Mouse (Mus musculus) left cerebral cortex, postnatal 14 days (tissue): ENCODE results near the gene Fsd1. TPM values are rescaled to one million over a fixed set of nuclear protein-coding genes. Genes with fewer than 3 reads are reported as not detected.

Experiments
- DNase-seq, 2 experiments: peaks; one replicate each; pipeline ENCODE4 v3.0.0; 2021 to 2022; ENCODE audit warnings: low spot score in 2 of 2, mixed read lengths in 1 of 2
- intact Hi-C: fragments of 180-260 bp; cut with DNase I; formaldehyde crosslinking; loops from one replicate; pipeline ENCODE4 v1.15.1; 2025
- total RNA-seq, 2 experiments: library from RNA; stranded (reverse); gene quantifications; 2 replicates each; pipeline ENCODE4 v1.2.3; 2021

Fsd1 gene
- total RNA-seq, 2 experiments from 2014 or later = 89.9 to 97.3 TPM

- intact Hi-C loops = no loop called here
- no peak for DNase-seq
Observed at GRCm38 (mm10) chr17:56022989-56023290, 36.6 kb downstream of the Fsd1 start.

- intact Hi-C loops = no loop called here
- no peak for DNase-seq
Observed at GRCm38 (mm10) chr17:56023386-56023785, 37.1 kb downstream of the Fsd1 start.

GRCm38 (mm10) chr17:56024476-56024875, 38.2 kb downstream of the Fsd1 start:
- intact Hi-C loops = no loop called here
- DNase-seq = no peak

- DNase-seq = no peak
- intact Hi-C loops = no loop called here
Observed at GRCm38 (mm10) chr17:56024931-56025330, 38.6 kb downstream of the Fsd1 start.

GRCm38 (mm10) chr17:56026303-56026702, 40.0 kb downstream of the Fsd1 start:
- intact Hi-C loops = no loop called here
- DNase-seq = no peak

GRCm38 (mm10) chr17:56026881-56027280, 40.6 kb downstream of the Fsd1 start:
- intact Hi-C loops = no loop called here
- no peak for DNase-seq

GRCm38 (mm10) chr17:56027801-56028441, 41.6 kb downstream of the Fsd1 start:
- no peak for DNase-seq
- intact Hi-C loops = no loop called here

GRCm38 (mm10) chr17:56030238-56030870, 44.0 kb downstream of the Fsd1 start:
- DNase-seq = no peak
- intact Hi-C loops = no loop called here

- intact Hi-C loops = no loop called here
- DNase-seq = no peak
Observed at GRCm38 (mm10) chr17:56030919-56031318, 44.6 kb downstream of the Fsd1 start.

GRCm38 (mm10) chr17:56031431-56031830, 45.1 kb downstream of the Fsd1 start:
- DNase-seq = no peak

GRCm38 (mm10) chr17:56032127-56032733, 45.9 kb downstream of the Fsd1 start:
- intact Hi-C loops = no loop called here
- no peak for DNase-seq

More at GRCm38 (mm10) chr17:56031431-56031830, 45.1 kb downstream of the Fsd1 start:
- intact Hi-C loops = no loop called here

GRCm38 (mm10) chr17:56032831-56033230, 46.5 kb downstream of the Fsd1 start:
- intact Hi-C loops = no loop called here
- DNase-seq = no peak

GRCm38 (mm10) chr17:56034040-56034725, 47.9 kb downstream of the Fsd1 start:
- DNase-seq = no peak
- intact Hi-C loops = no loop called here

GRCm38 (mm10) chr17:56034726-56035100, 48.4 kb downstream of the Fsd1 start:
- intact Hi-C loops = no loop called here
- DNase-seq = no peak

- intact Hi-C loops = no loop called here
- no peak for DNase-seq
Observed at GRCm38 (mm10) chr17:56035216-56035615, 48.9 kb downstream of the Fsd1 start.

- intact Hi-C loops = no loop called here
- peak; percentile 99 for DNase-seq
Observed at GRCm38 (mm10) chr17:56036176-56036900, 50.0 kb downstream of the Fsd1 start, which contains the start of gene Sh3gl1. Gene Sh3gl1 (minus strand): TSS chr17:56036635.

GRCm38 (mm10) chr17:56036901-56037287, 50.6 kb downstream of the Fsd1 start:
- intact Hi-C loops = no loop called here
- DNase-seq = no peak

- intact Hi-C loops = no loop called here
- no peak for DNase-seq
Observed at GRCm38 (mm10) chr17:56038583-56039261, 52.4 kb downstream of the Fsd1 start.

- no peak for DNase-seq
- intact Hi-C loops = no loop called here
Observed at GRCm38 (mm10) chr17:56039345-56039744, 53.0 kb downstream of the Fsd1 start.
